Mouse (Mus musculus): Measurements from ENCODE around the gene Klhdc7a.

GRCm38 (mm10) chr4:140002069-140002468 is 34.2 kb upstream of the Klhdc7a start:
- TF ChIP-seq CTCF (IDR thresholded peaks at IDR 0.05; ENCODE audit: low read depth) (no peak), EP300 (IDR thresholded peaks at IDR 0.05; ENCODE audit: low read depth) (no peak)
